ENCODE assay signal across 10 mouse cellular contexts in the genomic region with DNA sequence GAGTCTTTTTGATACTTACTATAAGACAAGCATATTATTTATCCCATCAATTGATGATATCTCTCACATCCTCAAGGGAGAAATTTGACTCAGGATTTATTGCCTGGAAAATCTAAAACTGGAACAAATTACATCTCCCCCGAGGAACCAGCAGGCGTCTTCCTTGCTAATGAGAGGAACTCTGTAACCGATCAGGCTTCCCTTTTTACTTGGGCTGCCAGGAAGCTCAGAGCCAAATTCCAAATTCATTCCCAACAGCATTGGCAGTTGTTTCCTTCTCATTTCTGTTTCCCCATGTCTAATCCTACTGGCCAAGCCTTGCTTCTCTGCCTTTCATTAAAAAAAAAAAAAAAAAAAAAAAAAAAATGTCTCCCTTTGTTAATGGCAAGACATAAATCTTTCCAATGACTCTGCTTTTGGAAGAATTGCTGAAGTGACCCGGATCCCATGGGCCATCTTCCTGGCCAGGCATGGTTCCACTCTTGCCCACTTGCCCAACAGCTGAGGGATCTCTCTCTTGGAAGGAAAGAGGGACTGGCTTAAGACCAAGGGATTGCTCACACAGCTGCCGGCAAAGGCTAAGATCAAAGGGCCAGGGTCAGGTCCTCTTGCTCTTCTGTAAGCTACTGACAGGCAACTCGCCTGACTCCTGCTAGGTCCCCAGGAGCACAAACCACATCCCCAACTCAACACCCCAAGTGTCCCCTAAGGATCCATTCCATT. TPM values are rescaled to one million over a fixed set of nuclear protein-coding genes. Genes with fewer than 3 reads are reported as not detected.
A peak's percentile ranks its signal among the peaks of the same experiment; 100 is the strongest.
DNase-seq lines count a peak whose midpoint lies in the region; ATAC-seq lines count a peak whose summit lies in the region.
"Had no signal": no experiment of that assay in that cellular context is flagged by ENCODE, and none has a peak within 500 bp of the region (broad histone marks: within the 10 kb centered on the region; RNA-seq: fewer than 3 reads in every experiment).

No protein-coding gene starts in this region.

- DNase-seq in kidney, postnatal 14 days: peak; percentile 49
- DNase-seq in kidney, adult 9 months: no peak
- peak; percentile 99 for DNase-seq in adipocyte (ENCODE audit: low spot score)
- peak; percentile 76 for DNase-seq in gastrocnemius, adult 18-20 months (ENCODE audit: low spot score)
- DNase-seq in lung, postnatal 36 days: peak; percentile 71
- no peak for DNase-seq in yolk sac, embryonic 10.5 days (ENCODE audit: low spot score)
- DNase-seq: thymus, postnatal 25 days had no signal

- no peak for ATAC-seq in megakaryocyte progenitor cell, adult 5-6 weeks (replicated peaks; ENCODE audit: poor library complexity)
- ATAC-seq: activated CD4-positive, CD25-positive, alpha-beta regulatory T cell, adult 4 months; forebrain, embryonic 13.5 days had no signal

RNA-seq across cellular contexts. Expression of gene Prdm11, which starts 2.8 kb away (rescaled TPM):
- total RNA-seq in gastrocnemius, adult 18-20 months (2021): under 1 TPM; 0.39 to 0.90 TPM
- 3.5 and 5.1 TPM in 2 replicates for total RNA-seq in megakaryocyte progenitor cell, adult 5-6 weeks (2015)
- 4.6 and 5.6 TPM in 2 replicates for total RNA-seq in megakaryocyte progenitor cell, adult 5-6 weeks (2017)

Comparison
In these comparisons a context has a peak if more than half of its experiments do, and no peak if none do; other contexts are left out.
1. DNase-seq: peak in kidney, postnatal 14 days (single experiment), adipocyte (single experiment), gastrocnemius, adult 18-20 months (single experiment) and lung, postnatal 36 days (single experiment); none in kidney, adult 9 months (single experiment) and yolk sac, embryonic 10.5 days (single experiment).